Mouse (Mus musculus): ENCODE measurements around the gene Rere. TPM values are rescaled to one million over a fixed set of nuclear protein-coding genes. Genes with fewer than 3 reads are reported as not detected.
"Not testable (repeated sequence)": the region's sequence is repeated elsewhere in the genome, so short reads cannot be mapped to it uniquely, and the experiment has no call there.

Rere gene
- total RNA-seq, 1 experiment: 21.7 TPM

GRCm38 (mm10) chr4:150266655-150267223, 14.7 kb upstream of the Rere start:
- no peak overlapping the region for H3K9ac ChIP-seq (ENCODE audit: insufficient read depth, low read depth, low read length, poor library complexity, severe bottlenecking)
- H3K4me3 ChIP-seq (ENCODE audit: insufficient read depth in 1 of 2, low read depth in 1 of 2, low read length in 2 of 2, poor library complexity in 1 of 2, severe bottlenecking in 1 of 2): no peak overlapping the region
- no peak overlapping the region for H3K27ac ChIP-seq (ENCODE audit: insufficient read depth, low read depth, low read length, poor library complexity, severe bottlenecking)
- H3K9me3 ChIP-seq (ENCODE audit: control insufficient read depth, insufficient read depth, low read depth, low read length): no peaks in the 10 kb centered on the region
- TF ChIP-seq ZNF384 (IDR thresholded peaks at IDR 0.05; ENCODE audit: low read depth, low read length) (no peak), ZC3H11A (IDR thresholded peaks at IDR 0.05; ENCODE audit: borderline replicate concordance, low read depth, low read length) (no peak), HCFC1 (IDR thresholded peaks at IDR 0.05; ENCODE audit: borderline replicate concordance, insufficient read depth, low read length) (no peak), MAFK (IDR thresholded peaks at IDR 0.05; ENCODE audit: insufficient read depth, low read depth, low read length) (no peak), CHD2 (IDR thresholded peaks at IDR 0.05; ENCODE audit: low read depth, low read length) (no peak)
- no peak for DNase-seq (ENCODE audit: low read depth, low spot score)
- peaks cover 5 to 29% of the 10 kb centered on the region in 2 experiments for H3K4me1 ChIP-seq (ENCODE audit: control insufficient read depth in 2 of 2, insufficient read depth in 2 of 2, low read length in 2 of 2, poor library complexity in 1 of 2)
- in situ Hi-C loops (cut with MboI; ENCODE audit: low sequenced_read_pairs in 2 of 2, unreplicated experiment in 2 of 2): no loop called here
- H3K36me3 ChIP-seq (ENCODE audit: control insufficient read depth, insufficient read depth, low read length, poor library complexity, severe bottlenecking): no peaks in the 10 kb centered on the region

DNA sequence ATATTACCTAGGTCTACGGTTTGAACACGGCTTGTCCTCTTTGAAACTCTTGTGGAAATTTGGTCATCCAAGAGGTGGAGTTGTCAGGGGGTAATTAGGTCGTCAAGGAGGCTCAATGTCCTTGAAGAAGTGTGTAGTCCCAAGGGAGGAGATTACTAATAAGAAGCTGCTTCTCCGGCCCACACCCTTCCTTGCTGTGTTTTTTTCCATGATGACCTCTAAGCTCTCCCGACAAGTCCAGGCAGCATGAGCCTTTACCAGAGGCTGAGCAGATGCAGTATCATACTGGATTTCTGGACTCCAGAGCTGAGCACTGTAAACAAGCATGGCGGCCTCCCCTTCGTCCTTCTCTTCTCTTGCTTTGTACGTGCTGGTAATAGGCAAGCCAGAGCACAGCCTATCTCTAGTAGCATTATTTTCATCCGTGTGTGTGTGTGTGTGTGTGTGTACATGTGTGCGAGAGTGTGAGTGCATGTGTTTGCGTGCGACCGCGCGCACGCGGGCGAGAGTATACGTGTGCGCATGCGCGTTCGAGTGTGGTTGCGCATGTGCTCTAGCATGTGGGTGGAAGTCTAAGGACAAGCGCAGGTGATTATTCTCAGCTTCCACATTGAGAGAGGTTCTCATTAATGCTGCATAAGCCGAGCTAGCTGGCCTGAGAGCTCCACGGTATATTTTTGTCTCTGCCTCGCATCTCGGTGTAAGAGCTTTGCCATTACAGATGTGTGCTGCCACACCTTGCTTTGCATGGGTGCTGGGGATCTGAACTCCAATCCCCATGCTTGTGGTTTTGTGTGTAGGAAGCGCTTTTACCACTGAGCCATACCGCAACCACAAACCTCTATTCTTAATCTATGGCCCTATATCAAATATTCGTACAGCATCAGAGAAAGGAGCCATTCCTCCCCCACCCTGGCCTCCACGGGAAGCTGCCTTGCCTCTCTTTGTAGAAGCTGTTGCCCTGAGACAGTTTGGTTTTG, 12.5 kb upstream of the Rere start:
- H3K9ac ChIP-seq (ENCODE audit: insufficient read depth, low read depth, low read length, poor library complexity, severe bottlenecking): peak overlapping the region; percentile 60; the same call in 1 of the 2 replicates
- TF ChIP-seq ZC3H11A (IDR thresholded peaks at IDR 0.05; ENCODE audit: borderline replicate concordance, low read depth, low read length) (no peak), HCFC1 (IDR thresholded peaks at IDR 0.05; ENCODE audit: borderline replicate concordance, insufficient read depth, low read length) (0 out of 2 replicates have a peak, but pooled peaks have one; percentile 16)
- H3K27ac ChIP-seq (ENCODE audit: insufficient read depth, low read depth, low read length, poor library complexity, severe bottlenecking): no peak overlapping the region
- in situ Hi-C loops (cut with MboI; ENCODE audit: low sequenced_read_pairs in 2 of 2, unreplicated experiment in 2 of 2): no loop called here
- DNase-seq (ENCODE audit: low read depth, low spot score): no peak
- H3K9me3 ChIP-seq (ENCODE audit: control insufficient read depth, insufficient read depth, low read depth, low read length): no peaks in the 10 kb centered on the region
- H3K36me3 ChIP-seq (ENCODE audit: control insufficient read depth, insufficient read depth, low read length, poor library complexity, severe bottlenecking): no peaks in the 10 kb centered on the region
- H3K4me3 ChIP-seq (ENCODE audit: insufficient read depth in 1 of 2, low read depth in 1 of 2, low read length in 2 of 2, poor library complexity in 1 of 2, severe bottlenecking in 1 of 2): peak overlapping the region in 1 of 2 experiments; percentile 40; a peak in 2 of 4 replicates
- peaks cover 5 to 24% of the 10 kb centered on the region in 2 experiments for H3K4me1 ChIP-seq (ENCODE audit: control insufficient read depth in 2 of 2, insufficient read depth in 2 of 2, low read length in 2 of 2, poor library complexity in 1 of 2)

- H3K36me3 ChIP-seq (ENCODE audit: control insufficient read depth, insufficient read depth, low read length, poor library complexity, severe bottlenecking): no peaks in the 10 kb centered on the region
- H3K27ac ChIP-seq (ENCODE audit: insufficient read depth, low read depth, low read length, poor library complexity, severe bottlenecking): no peak overlapping the region
- peaks cover 5 to 24% of the 10 kb centered on the region in 2 experiments for H3K4me1 ChIP-seq (ENCODE audit: control insufficient read depth in 2 of 2, insufficient read depth in 2 of 2, low read length in 2 of 2, poor library complexity in 1 of 2)
- no peak for DNase-seq (ENCODE audit: low read depth, low spot score)
- H3K9me3 ChIP-seq (ENCODE audit: control insufficient read depth, insufficient read depth, low read depth, low read length): no peaks in the 10 kb centered on the region
- H3K4me3 ChIP-seq (ENCODE audit: insufficient read depth in 1 of 2, low read depth in 1 of 2, low read length in 2 of 2, poor library complexity in 1 of 2, severe bottlenecking in 1 of 2): no peak overlapping the region
- no peak for TF ChIP-seq CHD2 (IDR thresholded peaks at IDR 0.05; ENCODE audit: low read depth, low read length)
- no peak for TF ChIP-seq MAFK (IDR thresholded peaks at IDR 0.05; ENCODE audit: insufficient read depth, low read depth, low read length)
- no peak for TF ChIP-seq HCFC1 (IDR thresholded peaks at IDR 0.05; ENCODE audit: borderline replicate concordance, insufficient read depth, low read length)
- no peak for TF ChIP-seq ZNF384 (IDR thresholded peaks at IDR 0.05; ENCODE audit: low read depth, low read length)
- no peak for TF ChIP-seq ZC3H11A (IDR thresholded peaks at IDR 0.05; ENCODE audit: borderline replicate concordance, low read depth, low read length)
- H3K9ac ChIP-seq (ENCODE audit: insufficient read depth, low read depth, low read length, poor library complexity, severe bottlenecking): peak overlapping the region; percentile 36; the same call in 1 of the 2 replicates
- in situ Hi-C loops (cut with MboI; ENCODE audit: low sequenced_read_pairs in 2 of 2, unreplicated experiment in 2 of 2): no loop called here
Measured at GRCm38 (mm10) chr4:150269679-150270078, 11.8 kb upstream of the Rere start.

DNA sequence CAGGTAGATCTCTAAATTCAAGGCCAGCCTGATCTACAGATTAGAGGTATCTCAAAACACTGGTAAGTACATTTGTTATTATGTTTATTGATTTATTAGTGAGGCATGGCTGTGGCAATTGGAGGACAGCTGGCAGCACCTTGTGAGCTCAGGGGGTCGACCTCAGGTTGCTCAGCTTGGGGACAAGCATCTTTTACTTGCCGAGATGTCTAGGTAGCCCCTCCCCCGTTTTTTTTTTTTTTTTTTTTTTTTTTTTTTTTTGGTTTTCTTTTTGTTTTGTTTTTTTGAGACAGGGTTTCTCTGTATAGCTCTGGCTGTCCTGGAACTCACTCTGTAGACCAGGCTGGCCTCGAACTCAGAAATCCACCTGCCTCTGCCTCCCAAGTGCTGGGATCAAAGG, 10.7 kb upstream of the Rere start:
- H3K4me3 ChIP-seq (ENCODE audit: insufficient read depth in 1 of 2, low read depth in 1 of 2, low read length in 2 of 2, poor library complexity in 1 of 2, severe bottlenecking in 1 of 2); in situ Hi-C loops (cut with MboI; ENCODE audit: low sequenced_read_pairs in 2 of 2, unreplicated experiment in 2 of 2); H3K36me3 ChIP-seq (ENCODE audit: control insufficient read depth, insufficient read depth, low read length, poor library complexity, severe bottlenecking); DNase-seq (ENCODE audit: low read depth, low spot score); H3K27ac ChIP-seq (ENCODE audit: insufficient read depth, low read depth, low read length, poor library complexity, severe bottlenecking); H3K9me3 ChIP-seq (ENCODE audit: control insufficient read depth, insufficient read depth, low read depth, low read length); H3K9ac ChIP-seq (ENCODE audit: insufficient read depth, low read depth, low read length, poor library complexity, severe bottlenecking): not testable (repeated sequence)
- H3K4me1 ChIP-seq (ENCODE audit: control insufficient read depth in 2 of 2, insufficient read depth in 2 of 2, low read length in 2 of 2, poor library complexity in 1 of 2): peaks cover 5 to 21% of the 10 kb centered on the region in 2 experiments
